Mouse (Mus musculus) cerebellum, adult (tissue): Measurements from ENCODE around the gene Bmpr1a.
"Not testable (repeated sequence)": the region's sequence is repeated elsewhere in the genome, so short reads cannot be mapped to it uniquely, and the experiment has no call there.

Experiments
- ATAC-seq: cut with Nextera tagmentation; 2 replicates; pipeline ENCODE4 v1.9.2; 2017; ENCODE audit warnings: mild to moderate bottlenecking, moderate library complexity, mixed read lengths; ENCODE audit not compliant: insufficient number of reproducible peaks, low FRiP score, low TSS enrichment

Bmpr1a gene

GRCm38 (mm10) chr14:34453648-34454047, 49.5 kb downstream of the Bmpr1a start:
- no peak for ATAC-seq

- no peak for ATAC-seq
Observed at GRCm38 (mm10) chr14:34451872-34452271, 51.3 kb downstream of the Bmpr1a start.

- no peak for ATAC-seq
Observed at GRCm38 (mm10) chr14:34450451-34450850, 52.7 kb downstream of the Bmpr1a start.

DNA sequence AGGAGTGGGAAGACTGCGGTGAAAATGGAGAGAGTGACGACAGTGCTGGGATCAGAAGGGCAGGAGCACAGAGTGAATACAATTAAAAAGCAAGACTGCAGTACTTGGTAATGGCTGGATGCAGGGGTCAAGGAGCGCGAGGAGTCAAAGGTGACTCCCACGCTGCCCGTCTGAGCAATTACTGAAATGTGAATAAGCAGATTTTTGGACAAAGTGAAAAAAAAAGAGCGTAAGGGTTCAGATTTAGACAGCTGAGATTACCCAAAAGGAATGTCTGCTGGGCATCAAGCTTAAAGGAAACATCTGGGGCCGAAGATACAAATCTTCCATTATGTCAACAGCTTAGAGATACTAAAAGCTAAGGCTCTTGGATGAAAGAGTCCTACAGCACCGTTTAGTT, 53.3 kb downstream of the Bmpr1a start:
- ATAC-seq: no peak

GRCm38 (mm10) chr14:34448398-34448797, 54.7 kb downstream of the Bmpr1a start:
- no peak for ATAC-seq

DNA sequence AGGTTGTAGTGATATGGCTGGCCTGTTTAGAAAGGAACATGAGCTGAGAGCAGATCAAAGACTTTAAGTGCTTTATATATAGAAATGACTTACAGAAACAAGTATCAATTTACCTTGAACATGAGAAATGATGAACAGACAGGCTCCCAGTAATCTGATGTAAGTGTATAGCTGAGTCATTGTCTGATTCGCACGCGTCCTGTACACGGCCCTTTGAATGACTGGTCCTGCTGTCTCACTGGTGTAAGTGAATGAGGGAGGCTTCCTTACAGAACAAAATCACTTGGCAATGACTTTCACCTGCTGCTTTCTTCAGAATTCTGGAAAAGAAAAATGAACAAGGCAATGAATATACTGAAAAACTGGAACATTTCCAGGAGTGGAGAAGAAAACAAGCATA, 55.5 kb downstream of the Bmpr1a start:
- no peak for ATAC-seq

DNA sequence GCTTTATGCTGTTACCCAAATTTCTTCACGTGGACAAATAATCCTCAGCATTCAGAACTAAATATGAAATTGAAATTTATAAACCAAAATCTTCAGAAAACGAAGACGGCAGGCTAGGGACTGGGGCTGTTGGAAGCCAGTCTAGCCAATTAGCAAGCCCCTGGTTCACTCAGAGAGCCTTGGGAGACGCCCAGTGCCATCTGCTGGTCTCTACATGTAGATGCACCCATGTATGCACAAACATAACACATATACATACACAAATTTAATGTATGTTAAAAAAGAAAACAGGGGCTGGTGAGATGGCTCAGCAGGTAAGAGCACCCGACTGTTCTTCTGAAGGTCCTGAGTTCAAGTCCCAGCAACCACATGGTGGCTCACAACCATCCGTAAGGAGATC, 56.5 kb downstream of the Bmpr1a start:
- ATAC-seq: no peak

DNA sequence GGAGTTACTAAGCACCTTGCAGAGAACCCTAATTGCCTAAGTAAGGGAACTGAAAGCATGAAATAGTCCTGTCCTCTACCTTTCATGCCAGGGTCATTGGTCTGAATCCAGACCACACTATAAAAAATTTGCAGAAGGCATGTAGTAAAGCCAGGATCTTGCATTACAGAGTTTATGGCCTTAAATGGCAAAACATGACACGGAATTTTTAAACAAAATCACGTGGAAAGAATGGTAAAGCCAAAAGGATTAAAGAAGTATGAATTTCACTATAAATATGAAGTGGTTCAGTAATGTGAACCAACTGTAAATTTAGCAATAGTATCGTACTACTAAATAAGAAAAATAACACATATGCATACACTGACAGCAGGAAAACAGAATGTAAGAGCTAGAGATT, 57.8 kb downstream of the Bmpr1a start:
- ATAC-seq: no peak

GRCm38 (mm10) chr14:34444924-34445323, 58.2 kb downstream of the Bmpr1a start:
- ATAC-seq: no peak

- ATAC-seq: no peak
Observed at GRCm38 (mm10) chr14:34444368-34444767, 58.8 kb downstream of the Bmpr1a start.

- no peak for ATAC-seq
Observed at GRCm38 (mm10) chr14:34442531-34442930, 60.6 kb downstream of the Bmpr1a start.

DNA sequence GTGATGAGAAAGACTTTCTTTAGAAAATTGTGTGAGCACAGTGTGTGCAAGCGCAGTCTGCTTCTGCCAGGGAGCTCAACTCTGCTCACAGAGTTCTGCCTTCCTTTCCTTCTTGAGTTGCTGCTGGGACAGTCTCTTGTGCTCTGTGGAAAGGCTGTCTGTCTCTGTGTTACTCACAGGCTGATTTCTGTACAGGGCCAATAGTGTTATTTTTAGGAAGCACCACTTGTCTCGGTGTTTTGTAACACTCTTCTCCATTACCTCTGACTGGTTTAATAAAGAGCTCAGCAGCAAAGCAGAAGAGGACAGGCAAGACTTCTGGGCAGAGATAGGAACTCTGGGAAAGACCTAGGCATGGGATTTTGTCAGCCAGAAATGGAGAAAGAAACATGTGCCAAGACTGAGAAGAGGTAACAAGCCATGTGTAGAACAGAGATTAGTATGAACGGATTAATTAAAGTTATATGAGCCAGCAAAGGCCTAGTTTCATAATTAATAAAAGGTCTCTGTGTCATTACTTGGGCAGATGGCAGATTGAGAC, 62.5 kb downstream of the Bmpr1a start:
- ATAC-seq: no peak

DNA sequence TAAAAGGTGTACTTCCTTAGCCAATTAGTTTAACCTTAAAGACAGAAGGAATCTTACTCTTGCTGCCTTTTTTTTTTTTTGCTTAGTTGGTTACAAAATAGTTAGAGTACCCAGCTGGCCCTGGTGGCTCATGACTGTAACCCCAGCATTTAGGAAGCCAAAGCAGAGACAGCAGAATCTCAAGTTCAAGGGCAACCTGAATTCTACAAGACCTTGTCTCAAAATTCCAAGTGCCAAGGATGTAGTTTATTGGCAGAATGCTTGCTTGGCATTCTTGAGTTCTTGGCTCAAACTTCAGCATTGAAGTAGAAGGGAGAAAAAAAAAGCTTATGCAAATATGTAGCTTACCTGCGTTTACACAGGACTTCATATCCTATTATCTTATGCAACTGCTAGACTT, 74.1 kb downstream of the Bmpr1a start:
- no peak for ATAC-seq

DNA sequence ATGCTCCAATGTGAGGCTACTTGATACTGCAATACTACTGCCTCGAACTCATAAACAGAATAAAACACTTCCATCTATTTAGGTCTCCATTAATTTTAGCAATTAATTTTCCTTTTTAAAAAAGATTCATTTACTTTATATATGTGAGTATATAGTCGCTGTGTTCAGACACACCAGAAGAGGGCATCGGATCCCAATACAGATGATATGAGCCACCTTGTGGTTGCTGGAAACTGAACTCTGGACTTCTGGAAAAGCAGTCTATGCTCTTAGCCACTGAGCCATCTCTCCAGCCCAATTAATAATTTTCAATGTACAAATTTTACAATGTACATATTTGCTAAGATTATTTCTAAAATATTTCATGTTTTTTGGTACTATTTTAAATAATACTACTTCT, 74.9 kb downstream of the Bmpr1a start:
- no peak for ATAC-seq

GRCm38 (mm10) chr14:34421078-34421477, 82.1 kb downstream of the Bmpr1a start:
- ATAC-seq: no peak

GRCm38 (mm10) chr14:34417501-34417900, 85.6 kb downstream of the Bmpr1a start:
- ATAC-seq: no peak

- ATAC-seq: not testable (repeated sequence)
Observed at GRCm38 (mm10) chr14:34416946-34417345, 86.2 kb downstream of the Bmpr1a start.

DNA sequence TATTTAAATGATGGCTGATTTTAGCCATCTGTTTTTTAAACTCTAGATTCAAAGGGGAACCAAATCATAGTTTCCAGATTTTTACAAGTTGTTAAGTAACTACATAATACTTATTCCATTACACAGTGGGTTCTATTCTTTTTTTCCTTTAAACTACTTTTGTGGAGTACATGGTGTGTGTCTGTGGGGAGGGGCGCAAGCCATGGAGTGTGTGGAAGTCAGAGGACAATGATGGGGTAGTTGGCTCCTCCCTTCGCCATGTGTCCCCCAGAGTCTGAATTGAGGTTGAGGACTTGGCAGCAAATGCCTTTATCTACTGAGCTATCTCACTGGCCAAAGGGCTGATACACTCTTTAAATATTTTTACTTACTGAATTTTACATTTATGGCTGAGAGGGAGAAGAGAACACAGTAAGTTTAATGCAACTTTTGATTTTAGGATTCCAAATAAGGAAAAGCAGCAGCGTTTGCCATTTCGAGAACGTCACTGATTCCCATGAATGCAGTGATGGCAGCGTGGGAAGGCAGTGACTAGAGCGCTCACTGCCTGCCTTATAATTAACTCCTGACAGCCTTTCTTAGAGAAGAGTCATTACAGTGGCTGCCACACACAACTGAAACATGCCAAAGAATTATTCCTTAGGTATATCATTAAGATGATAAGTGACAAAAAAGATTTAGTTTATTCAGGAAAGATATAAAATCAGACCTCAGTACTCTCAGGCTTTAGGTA, 90.8 kb downstream of the Bmpr1a start:
- ATAC-seq: no peak

GRCm38 (mm10) chr14:34410716-34411115, 92.4 kb downstream of the Bmpr1a start:
- no peak for ATAC-seq

GRCm38 (mm10) chr14:34403424-34403823, 99.7 kb downstream of the Bmpr1a start:
- no peak for ATAC-seq

DNA sequence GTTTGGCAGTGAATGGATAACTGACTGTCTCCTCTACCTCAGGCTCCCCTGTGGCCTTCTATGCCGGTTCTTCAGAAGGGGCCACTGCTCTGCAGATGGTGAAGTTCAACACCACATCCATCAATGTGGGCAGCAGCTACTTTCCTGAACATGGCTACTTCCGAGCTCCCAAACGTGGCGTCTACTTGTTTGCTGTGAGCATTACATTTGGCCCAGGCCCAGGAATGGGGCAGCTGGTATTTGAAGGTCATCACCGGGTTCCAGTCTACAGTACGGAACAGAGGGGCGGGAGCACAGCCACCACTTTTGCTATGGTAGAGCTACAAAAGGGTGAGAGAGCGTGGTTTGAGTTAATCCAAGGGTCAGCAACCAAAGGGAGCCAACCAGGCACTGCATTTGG, 100.3 kb downstream of the Bmpr1a start:
- no peak for ATAC-seq

DNA sequence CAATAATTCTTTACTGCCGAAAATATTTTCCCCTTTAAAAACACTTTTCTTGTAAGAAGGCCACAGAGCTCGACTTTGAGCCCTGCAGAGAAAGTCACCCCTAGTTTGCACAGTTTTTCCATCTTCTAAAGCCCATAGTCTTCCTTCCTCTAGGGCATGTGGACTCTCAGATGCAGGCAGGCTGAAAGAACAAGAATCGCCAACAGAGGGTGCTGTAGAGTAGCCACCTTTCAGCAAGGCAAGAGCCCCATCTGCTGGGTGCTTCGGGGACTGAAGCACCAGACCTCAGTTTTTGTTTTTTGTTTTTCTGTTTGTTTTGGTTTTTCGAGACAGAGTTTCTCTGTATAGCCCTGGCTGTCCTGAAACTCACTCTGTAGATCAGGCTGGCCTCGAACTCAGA, 102.0 kb downstream of the Bmpr1a start:
- 0 out of 2 replicates have a peak, but pooled peaks have one; percentile 33 for ATAC-seq
